Mouse (Mus musculus) megakaryocyte, embryonic 14.5 days (primary cell): ENCODE measurements around the gene Bricd5.

Experiments used
- FLI1 ChIP-seq: IDR thresholded peaks from 2 replicates; pipeline ENCODE4 v1.6.1; 2012; ENCODE audit warnings: low read length, inconsistent platforms, mixed read lengths
- GATA1 ChIP-seq: IDR thresholded peaks from 3 replicates; pipeline ENCODE4 v1.6.1; 2012; ENCODE audit warnings: mixed read lengths, low read length, inconsistent platforms, borderline replicate concordance

- TF ChIP-seq GATA1 = no peak
- TF ChIP-seq FLI1 = no peak
Observed at GRCm38 (mm10) chr17:24476022-24476776, 2.5 kb downstream of the Bricd5 start.
